19 mouse cellular contexts compared by ENCODE assay signal in genomic region chr16:24822182-24822875, GRCm38 (mm10).
DNase-seq lines count a peak whose midpoint lies in the region; ATAC-seq and TF ChIP-seq lines count a peak whose summit lies in the region.
"Had no signal": no experiment of that assay in that cellular context is flagged by ENCODE, and none has a peak within 500 bp of the region (broad histone marks: within the 10 kb centered on the region; RNA-seq: fewer than 3 reads in every experiment).

No protein-coding gene starts in this region.

- H3K27ac ChIP-seq in hindbrain, postnatal 0 days, result no peak overlapping the region
- no peak overlapping the region for H3K27ac ChIP-seq in hindbrain, embryonic 11.5 days (ENCODE audit: low read depth, low read length)
- no peak overlapping the region for H3K27ac ChIP-seq in liver, postnatal 0 days (ENCODE audit: low read depth)
- peak overlapping the region; percentile 66 for H3K27ac ChIP-seq in embryonic fibroblast, embryonic 13.5 days (ENCODE audit: insufficient read depth, low read length)
- H3K27ac ChIP-seq: embryonic facial prominence, embryonic 15.5 days; heart, embryonic 13.5 days; limb, embryonic 13.5 days; midbrain, embryonic 12.5 days; neural tube, embryonic 15.5 days had no signal

- no peaks in the 10 kb centered on the region for H3K27me3 ChIP-seq in hindbrain, postnatal 0 days (ENCODE audit: insufficient read depth, low read length)
- H3K27me3 ChIP-seq in hindbrain, embryonic 11.5 days (ENCODE audit: control insufficient read depth, insufficient read depth, low read length), result no peaks in the 10 kb centered on the region
- H3K27me3 ChIP-seq in liver, postnatal 0 days (ENCODE audit: insufficient read depth, low read length), result no peaks in the 10 kb centered on the region
- H3K27me3 ChIP-seq: embryonic facial prominence, embryonic 15.5 days; heart, embryonic 13.5 days; limb, embryonic 13.5 days; midbrain, embryonic 12.5 days; neural tube, embryonic 15.5 days had no signal

- DNase-seq in hindbrain, postnatal 0 days (ENCODE audit: low spot score), result no peak
- DNase-seq in hindbrain, embryonic 11.5 days (ENCODE audit: low spot score), result no peak
- no peak for DNase-seq in liver, postnatal 0 days
- DNase-seq in liver (no peak), ES-CJ7 (ENCODE audit: low read depth, low spot score) (peak; percentile 17)
- no peak for DNase-seq in spleen, adult 18-20 months
- DNase-seq in layer of hippocampus, adult 11-12 months (ENCODE audit: low spot score), result no peak
- DNase-seq: adrenal gland, postnatal 25 days; cerebellum, adult 9-10 months; heart, postnatal 4 days; lung, adult 18-20 months; retina, postnatal 1 day had no signal

- H3K9me3 ChIP-seq in hindbrain, postnatal 0 days (ENCODE audit: low read length), result no peaks in the 10 kb centered on the region
- no peaks in the 10 kb centered on the region for H3K9me3 ChIP-seq in hindbrain, embryonic 11.5 days (ENCODE audit: control insufficient read depth, low read length)
- no peaks in the 10 kb centered on the region for H3K9me3 ChIP-seq in liver, postnatal 0 days (ENCODE audit: low read length)
- H3K9me3 ChIP-seq: embryonic facial prominence, embryonic 15.5 days; heart, embryonic 13.5 days; limb, embryonic 13.5 days; midbrain, embryonic 12.5 days; neural tube, embryonic 15.5 days had no signal

- peak; percentile 30; the same call in 1 of the 2 replicates for TF ChIP-seq CTCF in hindbrain, postnatal 0 days (IDR thresholded peaks at IDR 0.05; ENCODE audit: low read depth)
- peak; percentile 31 for TF ChIP-seq CTCF in liver, postnatal 0 days (IDR thresholded peaks at IDR 0.05; ENCODE audit: low read depth)
- TF ChIP-seq CTCF in embryonic fibroblast, embryonic 13.5 days (IDR thresholded peaks at IDR 0.05; ENCODE audit: borderline replicate concordance, insufficient read depth, low read length), result no peak

- no peak overlapping the region for H3K9ac ChIP-seq in hindbrain, postnatal 0 days (replicated peaks; ENCODE audit: low read length)
- H3K9ac ChIP-seq in hindbrain, embryonic 11.5 days (ENCODE audit: low read depth, low read length), result no peak overlapping the region
- H3K9ac ChIP-seq in liver, postnatal 0 days (replicated peaks), result no peak overlapping the region
- H3K9ac ChIP-seq: embryonic facial prominence, embryonic 15.5 days; heart, embryonic 13.5 days; limb, embryonic 13.5 days; midbrain, embryonic 12.5 days; neural tube, embryonic 15.5 days had no signal

- ATAC-seq in hindbrain, postnatal 0 days, result no peak
- no peak for ATAC-seq in hindbrain, embryonic 11.5 days (ENCODE audit: low FRiP score)
- ATAC-seq in liver, postnatal 0 days, result no peak

- no peak overlapping the region for H3K4me2 ChIP-seq in hindbrain, postnatal 0 days (ENCODE audit: low read depth, low read length)
- no peak overlapping the region for H3K4me2 ChIP-seq in hindbrain, embryonic 11.5 days (replicated peaks; ENCODE audit: low read depth, low read length)
- H3K4me2 ChIP-seq in liver, postnatal 0 days (ENCODE audit: low read depth, low read length), result no peak overlapping the region
- H3K4me2 ChIP-seq: embryonic facial prominence, embryonic 15.5 days; heart, embryonic 13.5 days; limb, embryonic 13.5 days; midbrain, embryonic 12.5 days; neural tube, embryonic 15.5 days had no signal

- TF ChIP-seq POLR2A in embryonic fibroblast, embryonic 13.5 days (IDR thresholded peaks at IDR 0.05; ENCODE audit: low read depth, low read length), result no peak

- TF ChIP-seq EP300 in liver, postnatal 0 days (IDR thresholded peaks at IDR 0.05; ENCODE audit: low read depth), result no peak

- H3K4me3 ChIP-seq in hindbrain, postnatal 0 days (ENCODE audit: low read length), result no peak overlapping the region
- H3K4me3 ChIP-seq in hindbrain, embryonic 11.5 days (ENCODE audit: low read depth, low read length), result no peak overlapping the region
- H3K4me3 ChIP-seq in liver, postnatal 0 days (ENCODE audit: low read depth, low read length), result no peak overlapping the region
- no peak overlapping the region for H3K4me3 ChIP-seq in embryonic fibroblast, embryonic 13.5 days (ENCODE audit: insufficient read depth, low read length)
- H3K4me3 ChIP-seq: embryonic facial prominence, embryonic 15.5 days; heart, embryonic 13.5 days; limb, embryonic 13.5 days; midbrain, embryonic 12.5 days; myocyte; neural tube, embryonic 15.5 days had no signal

- H3K4me1 ChIP-seq in hindbrain, postnatal 0 days (ENCODE audit: insufficient read depth, low read length), result no peaks in the 10 kb centered on the region
- no peaks in the 10 kb centered on the region for H3K4me1 ChIP-seq in hindbrain, embryonic 11.5 days (replicated peaks; ENCODE audit: control insufficient read depth, insufficient read depth, low read length)
- no peaks in the 10 kb centered on the region; the same call in 1 of the 2 replicates for H3K4me1 ChIP-seq in liver, postnatal 0 days (ENCODE audit: insufficient read depth)
- peaks cover 11% of the 10 kb centered on the region for H3K4me1 ChIP-seq in embryonic fibroblast, embryonic 13.5 days (ENCODE audit: control insufficient read depth, insufficient read depth, low read length)
- H3K4me1 ChIP-seq: embryonic facial prominence, embryonic 15.5 days; limb, embryonic 13.5 days; midbrain, embryonic 12.5 days; neural tube, embryonic 15.5 days had no signal

- 86% methylated on average over 5 of the region's 5 CpGs for WGBS in hindbrain, postnatal 0 days
- 86% methylated on average over 5 of the region's 5 CpGs for WGBS in hindbrain, embryonic 11.5 days
- 75% methylated on average over 5 of the region's 5 CpGs for WGBS in liver, postnatal 0 days (ENCODE audit: insufficient replicate concordance)

- no peaks in the 10 kb centered on the region for H3K36me3 ChIP-seq in hindbrain, postnatal 0 days (ENCODE audit: insufficient read depth, low read length)
- H3K36me3 ChIP-seq in hindbrain, embryonic 11.5 days (ENCODE audit: control insufficient read depth, insufficient read depth, low read length), result no peaks in the 10 kb centered on the region
- no peaks in the 10 kb centered on the region for H3K36me3 ChIP-seq in liver, postnatal 0 days (replicated peaks; ENCODE audit: insufficient read depth, low read length)
- H3K36me3 ChIP-seq: embryonic facial prominence, embryonic 15.5 days; limb, embryonic 13.5 days; midbrain, embryonic 12.5 days; neural tube, embryonic 15.5 days had no signal
